Mouse (Mus musculus) limb, embryonic 12.5 days (tissue): Measurements from ENCODE around the gene Rpl29. TPM values are rescaled to one million over a fixed set of nuclear protein-coding genes. Genes with fewer than 3 reads are reported as not detected.
A peak's percentile ranks its signal among the peaks of the same experiment; 100 is the strongest.

Source experiments
- ATAC-seq: fragments of 200-750 bp; cut with Nextera tagmentation; 2 replicates; pipeline ENCODE4 v1.8.0; 2017; ENCODE audit warnings: low read depth, moderate TSS enrichment; ENCODE audit not compliant: insufficient number of reproducible peaks, insufficient read depth, low FRiP score, low TSS enrichment
- H3K27ac ChIP-seq: fragments of 300-500 bp; sonication (generic); 2 replicates; pipeline ENCODE4 v1.5.1; 2016; ENCODE audit warnings: mild to moderate bottlenecking, moderate library complexity
- H3K27me3 ChIP-seq: fragments of 300-500 bp; sonication (generic); 2 replicates; pipeline ENCODE4 v1.6.1; 2016; ENCODE audit warnings: mild to moderate bottlenecking, moderate library complexity
- H3K36me3 ChIP-seq: fragments of 300-500 bp; sonication (generic); 2 replicates; pipeline ENCODE4 v1.6.1; 2016; ENCODE audit warnings: mild to moderate bottlenecking, moderate library complexity
- H3K4me1 ChIP-seq: fragments of 300-500 bp; sonication (generic); replicated peaks from 2 replicates; pipeline ENCODE4 v1.6.1; 2016
- H3K4me2 ChIP-seq: fragments of 300-500 bp; sonication (generic); 2 replicates; pipeline ENCODE4 v1.6.1; 2016; ENCODE audit warnings: mild to moderate bottlenecking, moderate library complexity
- H3K4me3 ChIP-seq: fragments of 300-500 bp; sonication (generic); replicated peaks from 2 replicates; pipeline ENCODE4 v1.5.1; 2016; ENCODE audit warnings: mild to moderate bottlenecking
- H3K9ac ChIP-seq: fragments of 300-500 bp; sonication (generic); replicated peaks from 2 replicates; pipeline ENCODE4 v1.6.1; 2016; ENCODE audit warnings: mild to moderate bottlenecking, moderate library complexity
- H3K9me3 ChIP-seq: fragments of 300-500 bp; sonication (generic); 2 replicates; pipeline ENCODE4 v1.6.1; 2016; ENCODE audit warnings: mild to moderate bottlenecking, moderate library complexity
- WGBS: fragments of 180-500 bp; shearing (Covaris S2); methylation state at CpG from one replicate; pipeline ENCODE4 v1.1.7; 2016; 5-methylcytosine and 5-hydroxymethylcytosine counted together
- polyA plus RNA-seq: library from polyadenylated mRNA; unstranded; fragments of >200 nt; fragmentation: Nextera tagmentation; extraction: Ambion mirVana; gene quantifications from 2 replicates; pipeline ENCODE4 v1.2.1, GENCODE M21; 2016

Gene Rpl29
- polyA plus RNA-seq, 1 experiment from 2014 or later, result 938 TPM

DNA sequence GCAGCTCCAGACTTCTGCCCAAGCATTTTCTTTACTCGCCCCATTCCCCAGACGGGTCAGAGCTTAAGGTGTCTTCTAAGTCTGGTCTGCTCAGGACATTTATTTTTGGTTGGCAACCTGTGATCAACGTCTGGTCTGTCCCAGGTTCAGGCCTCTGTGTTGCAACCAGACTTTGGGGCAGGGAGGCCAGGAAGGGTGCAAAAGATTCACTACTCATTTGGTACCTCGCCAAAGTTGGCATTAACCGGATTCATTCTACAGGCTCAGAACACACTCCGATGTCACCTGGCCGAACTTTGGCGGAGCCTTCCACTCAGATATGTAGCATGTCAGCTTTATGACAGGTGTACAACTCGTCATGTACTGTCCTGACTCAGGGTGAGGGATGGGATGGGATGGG, 18.7 kb downstream of the Rpl29 start:
- Histone ChIP-seq H3K4me1 (peaks cover 58% of the 10 kb centered on the region), H3K27ac (peak overlapping the region; percentile 79), H3K9ac (0 out of 2 replicates have a peak overlapping the region, but pooled peaks have one; percentile 18), H3K36me3 (no peaks in the 10 kb centered on the region), H3K27me3 (no peaks in the 10 kb centered on the region), H3K4me3 (peak overlapping the region; percentile 58), H3K4me2 (peak overlapping the region; percentile 84), H3K9me3 (no peaks in the 10 kb centered on the region)
- WGBS, result 39% methylated on average over 9 of the region's 9 CpGs
- peak; percentile 19; the same call in 1 of the 2 replicates for ATAC-seq

DNA sequence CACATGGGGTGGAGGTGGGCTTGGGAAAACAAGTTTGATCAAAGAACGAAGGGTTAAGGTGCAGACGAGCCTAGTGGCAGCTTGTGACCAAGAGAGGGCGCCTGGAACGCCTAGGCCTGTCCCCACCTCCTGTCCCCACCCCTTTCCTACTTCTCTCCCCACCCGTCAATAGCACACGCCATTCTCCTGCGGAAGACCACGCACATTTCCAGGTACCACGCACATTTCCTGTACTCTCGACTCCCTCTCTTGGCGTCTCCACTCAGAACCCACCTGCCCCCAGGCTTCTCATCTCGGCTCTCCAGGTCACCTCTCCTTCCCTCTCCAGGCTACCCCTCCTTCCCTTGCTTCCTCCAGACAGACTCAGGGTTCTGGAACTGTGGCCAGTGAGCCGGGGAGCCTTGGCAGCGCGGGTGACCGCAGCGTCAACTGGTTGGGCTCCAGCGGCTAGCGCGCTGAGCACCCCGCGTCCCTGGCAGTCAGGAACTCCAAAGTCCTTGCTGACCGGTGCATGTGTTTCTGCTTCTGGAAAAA, 19.3 kb downstream of the Rpl29 start:
- Histone ChIP-seq H3K9ac (peak overlapping the region; percentile 63), H3K9me3 (no peaks in the 10 kb centered on the region), H3K4me1 (peaks cover 63% of the 10 kb centered on the region), H3K36me3 (no peaks in the 10 kb centered on the region), H3K27ac (0 out of 2 replicates have a peak overlapping the region, but pooled peaks have one; percentile 51), H3K4me3 (peak overlapping the region; percentile 47), H3K27me3 (no peaks in the 10 kb centered on the region), H3K4me2 (peak overlapping the region; percentile 84)
- WGBS, result 2% methylated on average over 23 of the region's 23 CpGs
- peak; percentile 23; the same call in 1 of the 2 replicates for ATAC-seq

DNA sequence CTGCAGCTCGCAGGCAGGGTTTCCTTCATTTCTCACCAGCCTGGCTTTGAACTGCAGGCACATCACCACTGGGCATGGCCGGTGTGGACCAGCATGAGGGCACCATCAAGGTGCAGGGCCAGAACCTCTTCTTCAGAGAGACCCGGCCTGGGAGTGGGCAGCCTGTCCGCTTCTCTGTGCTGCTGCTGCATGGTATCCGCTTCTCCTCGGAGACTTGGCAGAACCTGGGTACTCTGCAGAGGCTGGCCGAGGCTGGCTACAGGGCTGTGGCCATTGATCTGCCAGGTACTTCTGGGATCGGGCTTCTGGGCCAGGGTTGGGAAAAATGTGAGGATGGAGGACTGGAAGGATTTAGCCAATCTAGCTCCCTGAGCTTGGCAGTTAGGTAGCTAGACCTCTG, 20.7 kb downstream of the Rpl29 start:
- ATAC-seq, result no peak
- peaks cover 68% of the 10 kb centered on the region for H3K4me1 ChIP-seq
- WGBS, result 85% methylated on average over 8 of the region's 8 CpGs
- no peaks in the 10 kb centered on the region for H3K27me3 ChIP-seq
- H3K4me2 ChIP-seq, result peak overlapping the region; percentile 23
- H3K4me3 ChIP-seq, result no peak overlapping the region
- no peaks in the 10 kb centered on the region for H3K36me3 ChIP-seq
- 0 out of 2 replicates have a peak overlapping the region, but pooled peaks have one; percentile 29 for H3K27ac ChIP-seq
- no peaks in the 10 kb centered on the region for H3K9me3 ChIP-seq
- no peak overlapping the region for H3K9ac ChIP-seq

DNA sequence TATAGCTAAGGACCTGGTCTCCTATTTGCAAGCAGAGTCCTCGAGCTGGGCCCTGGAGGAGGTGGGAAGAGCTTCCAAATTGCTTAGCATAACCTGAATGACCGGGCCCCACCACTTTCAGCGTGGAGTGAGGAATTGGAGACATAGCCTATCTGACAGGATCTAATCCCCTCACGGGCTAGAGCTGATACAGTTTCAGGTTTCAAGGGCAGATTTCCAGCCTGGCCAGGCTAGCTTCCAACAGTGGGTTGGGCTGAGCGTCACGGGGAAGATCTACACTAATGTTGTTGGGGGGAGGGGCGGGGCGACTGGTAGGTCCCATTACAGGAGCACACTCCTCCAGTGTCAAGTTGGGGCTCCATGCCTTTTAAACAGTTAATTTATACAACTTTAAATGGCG, 21.4 kb downstream of the Rpl29 start:
- peak overlapping the region; percentile 23 for H3K4me2 ChIP-seq
- H3K9me3 ChIP-seq, result no peaks in the 10 kb centered on the region
- peaks cover 73% of the 10 kb centered on the region for H3K4me1 ChIP-seq
- no peak overlapping the region for H3K4me3 ChIP-seq
- H3K27me3 ChIP-seq, result no peaks in the 10 kb centered on the region
- no peaks in the 10 kb centered on the region for H3K36me3 ChIP-seq
- no peak overlapping the region; the same call in 1 of the 2 replicates for H3K9ac ChIP-seq
- peak overlapping the region; percentile 29; the same call in 1 of the 2 replicates for H3K27ac ChIP-seq
- ATAC-seq, result no peak
- 5% methylated on average over 9 of the region's 9 CpGs for WGBS

DNA sequence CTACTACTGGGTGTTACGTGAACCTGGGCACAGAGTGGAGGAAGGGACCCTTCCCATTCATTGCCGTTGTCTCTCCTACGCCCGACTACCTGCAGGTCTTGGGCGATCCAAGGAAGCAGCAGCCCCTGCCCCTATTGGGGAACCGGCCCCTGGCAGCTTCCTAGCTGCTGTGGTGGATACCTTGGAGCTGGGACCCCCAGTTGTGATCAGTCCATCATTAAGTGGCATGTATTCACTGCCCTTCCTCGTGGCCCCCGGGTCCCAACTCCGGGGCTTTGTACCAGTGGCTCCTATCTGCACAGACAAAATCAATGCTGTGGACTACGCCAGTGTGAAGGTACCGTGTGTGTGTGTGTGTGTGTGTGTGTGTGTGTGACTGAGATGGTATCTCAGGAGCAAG, 22.0 kb downstream of the Rpl29 start:
- no peak for ATAC-seq
- no peaks in the 10 kb centered on the region for H3K27me3 ChIP-seq
- no peaks in the 10 kb centered on the region for H3K9me3 ChIP-seq
- peaks cover 74% of the 10 kb centered on the region for H3K4me1 ChIP-seq
- H3K4me3 ChIP-seq, result no peak overlapping the region
- peak overlapping the region; percentile 29; the same call in 1 of the 2 replicates for H3K27ac ChIP-seq
- WGBS, result 71% methylated on average over 11 of the region's 11 CpGs
- H3K9ac ChIP-seq, result no peak overlapping the region; the same call in 1 of the 2 replicates
- peaks cover 3% of the 10 kb centered on the region; the same call in 1 of the 2 replicates for H3K36me3 ChIP-seq
- peak overlapping the region; percentile 23; the same call in 1 of the 2 replicates for H3K4me2 ChIP-seq

- WGBS, result 36% methylated on average over 2 of the region's 2 CpGs
- peaks cover 78% of the 10 kb centered on the region for H3K4me1 ChIP-seq
Observed at GRCm38 (mm10) chr9:106451899-106452298, 22.6 kb downstream of the Rpl29 start.

GRCm38 (mm10) chr9:106452351-106452750, 23.1 kb downstream of the Rpl29 start:
- H3K9me3 ChIP-seq, result no peaks in the 10 kb centered on the region
- peaks cover 13% of the 10 kb centered on the region; the same call in 1 of the 2 replicates for H3K36me3 ChIP-seq
- peak overlapping the region; percentile 94; the same call in 1 of the 2 replicates for H3K27ac ChIP-seq
- H3K4me1 ChIP-seq, result peaks cover 79% of the 10 kb centered on the region
- 13% methylated on average over 6 of the region's 6 CpGs for WGBS
- no peak for ATAC-seq
- peak overlapping the region; percentile 81 for H3K4me3 ChIP-seq
- H3K4me2 ChIP-seq, result peak overlapping the region; percentile 96
- H3K9ac ChIP-seq, result peak overlapping the region; percentile 40; the same call in 1 of the 2 replicates
- H3K27me3 ChIP-seq, result no peaks in the 10 kb centered on the region

More at GRCm38 (mm10) chr9:106451899-106452298, 22.6 kb downstream of the Rpl29 start:
- no peak for ATAC-seq
- Histone ChIP-seq H3K4me3 (0 out of 2 replicates have a peak overlapping the region, but pooled peaks have one; percentile 81), H3K27me3 (no peaks in the 10 kb centered on the region), H3K4me2 (peak overlapping the region; percentile 96; the same call in 1 of the 2 replicates), H3K9ac (no peak overlapping the region), H3K9me3 (no peaks in the 10 kb centered on the region), H3K36me3 (peaks cover 9% of the 10 kb centered on the region; the same call in 1 of the 2 replicates), H3K27ac (no peak overlapping the region)

GRCm38 (mm10) chr9:106452821-106453220, 23.6 kb downstream of the Rpl29 start:
- 0% methylated on average over 7 of the region's 7 CpGs for WGBS
- Histone ChIP-seq H3K27ac (peak overlapping the region; percentile 94), H3K27me3 (no peaks in the 10 kb centered on the region), H3K36me3 (peaks cover 17% of the 10 kb centered on the region; the same call in 1 of the 2 replicates), H3K4me2 (peak overlapping the region; percentile 96), H3K9ac (peak overlapping the region; percentile 88), H3K4me1 (peaks cover 81% of the 10 kb centered on the region), H3K4me3 (peak overlapping the region; percentile 81), H3K9me3 (no peaks in the 10 kb centered on the region)
- no peak for ATAC-seq

DNA sequence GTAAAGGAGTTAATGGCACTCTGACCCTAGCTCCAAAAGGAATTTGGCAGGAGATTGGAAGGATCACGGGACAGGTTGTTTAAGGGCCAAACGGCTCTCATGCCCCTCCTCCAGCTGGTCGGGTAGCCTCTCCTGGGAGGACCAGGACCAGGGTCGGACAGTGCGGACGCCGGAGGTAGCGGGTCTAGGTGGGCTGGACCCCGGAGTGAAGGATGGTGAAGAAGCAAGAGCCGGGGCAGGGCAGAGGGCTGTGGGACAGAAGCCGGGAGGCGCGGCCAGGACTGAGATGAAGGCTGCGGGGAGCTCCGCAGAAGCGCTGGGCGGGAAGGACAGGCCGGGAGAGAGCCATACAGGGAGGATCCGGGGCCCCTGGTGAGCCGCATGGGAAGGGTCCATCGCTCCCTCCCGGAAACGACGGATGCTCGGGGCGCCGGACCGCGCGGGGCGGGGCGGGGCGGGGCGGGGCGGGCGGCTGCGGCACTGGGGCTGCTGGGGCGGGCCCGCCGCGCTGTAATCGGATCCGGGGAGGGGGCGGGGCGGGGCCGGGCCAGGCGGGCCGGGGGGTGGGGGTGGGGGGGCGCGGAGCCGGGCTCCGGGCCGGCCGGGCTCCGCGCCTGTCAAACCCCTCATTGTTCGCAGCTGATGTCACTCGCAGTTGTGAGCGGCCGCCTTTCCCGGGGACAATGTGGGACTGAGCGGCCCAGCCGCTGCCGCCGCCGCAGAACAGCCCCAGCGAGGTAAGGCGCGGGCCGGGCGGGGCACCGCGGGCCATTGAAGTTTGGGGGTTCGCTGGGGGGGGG, 24.2 kb downstream of the Rpl29 start, which contains the start of gene Pcbp4:
Gene Pcbp4 (plus strand): TSS at position 21 of the 800 bp plus-strand sequence.
- no peaks in the 10 kb centered on the region for H3K27me3 ChIP-seq
- peak within 1 kb of the TSS; percentile 81 for H3K4me3 ChIP-seq
- H3K4me1 ChIP-seq, result peaks cover 80% of the 10 kb centered on the region
- no peaks in the 10 kb centered on the region for H3K9me3 ChIP-seq
- peak; percentile 56 for ATAC-seq
- peak within 1 kb of the TSS; percentile 94 for H3K27ac ChIP-seq
- 2% methylated on average over 54 of the region's 74 CpGs for WGBS
- H3K9ac ChIP-seq, result peak within 1 kb of the TSS; percentile 88
- peak within 1 kb of the TSS; percentile 96 for H3K4me2 ChIP-seq
- peaks cover 21% of the 10 kb centered on the region; the same call in 1 of the 2 replicates for H3K36me3 ChIP-seq

GRCm38 (mm10) chr9:106454071-106454761, 25.0 kb downstream of the Rpl29 start:
- Histone ChIP-seq H3K9ac (peak overlapping the region; percentile 88), H3K4me1 (peaks cover 74% of the 10 kb centered on the region), H3K4me3 (peak overlapping the region; percentile 81), H3K9me3 (no peaks in the 10 kb centered on the region), H3K4me2 (peak overlapping the region; percentile 96), H3K36me3 (peaks cover 25% of the 10 kb centered on the region; the same call in 1 of the 2 replicates), H3K27me3 (no peaks in the 10 kb centered on the region), H3K27ac (peak overlapping the region; percentile 94)
- no peak; the same call in 1 of the 2 replicates for ATAC-seq
- 0% methylated on average over 17 of the region's 20 CpGs for WGBS
